Mouse (Mus musculus): ENCODE results near the gene Fmc1. TPM values are rescaled to one million over a fixed set of nuclear protein-coding genes. Genes with fewer than 3 reads are reported as not detected.

Gene Fmc1
- polyA plus RNA-seq, 1 experiment = 83.1 TPM

GRCm38 (mm10) chr6:38552636-38553000 lies 19.3 kb downstream of the Fmc1 start:
- Histone ChIP-seq H3K27me3 (ENCODE audit: control insufficient read depth, insufficient read depth, low read length) (no peaks in the 10 kb centered on the region), H3K27ac (ENCODE audit: insufficient read depth, low read length) (no peak overlapping the region), H3K4me3 (ENCODE audit: extremely low read depth, insufficient read depth, insufficient read length) (peak overlapping the region; percentile 84; the same call in 1 of the 2 replicates), H3K4me1 (ENCODE audit: control insufficient read depth, insufficient read depth, insufficient read length) (no peaks in the 10 kb centered on the region; the same call in 1 of the 2 replicates), H3K36me3 (ENCODE audit: control insufficient read depth, insufficient read depth, low read length) (peaks cover 1% of the 10 kb centered on the region; the same call in 1 of the 2 replicates)
- TF ChIP-seq POLR2A (IDR thresholded peaks at IDR 0.05; ENCODE audit: low read depth, low read length) (no peak), CTCF (IDR thresholded peaks at IDR 0.05; ENCODE audit: extremely low read depth, insufficient read depth, insufficient read length, insufficient replicate concordance) (no peak)
- DNase-seq (ENCODE audit: low read depth in 1 of 2, low spot score in 2 of 2) = no peak
- 8% methylated on average over 5 of the region's 5 CpGs for WGBS

DNA sequence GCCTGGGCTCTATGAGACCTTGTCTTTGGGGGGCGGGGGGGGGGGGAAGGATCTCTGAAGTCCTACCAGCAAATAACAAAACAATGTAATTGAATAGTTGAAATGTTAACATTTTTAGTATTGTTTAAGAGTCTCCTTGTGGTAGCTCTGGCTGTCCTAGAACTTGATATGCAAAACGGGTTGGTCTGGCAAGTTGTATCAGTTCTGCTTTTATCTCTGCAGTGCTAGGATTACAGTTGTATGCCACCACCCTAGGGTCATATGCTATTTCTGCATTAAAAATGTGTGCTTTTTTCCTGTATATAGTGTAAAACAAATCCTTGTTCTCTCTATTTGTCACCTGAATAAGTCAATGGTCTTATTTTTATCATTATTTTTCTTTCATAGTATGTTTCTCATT lies 42.8 kb downstream of the Fmc1 start:
- no peak overlapping the region for H3K27ac ChIP-seq (ENCODE audit: insufficient read depth, low read length)
- WGBS = 43% methylated on average over 2 of the region's 2 CpGs
- H3K4me3 ChIP-seq (ENCODE audit: extremely low read depth, insufficient read depth, insufficient read length) = no peak overlapping the region
- H3K27me3 ChIP-seq (ENCODE audit: control insufficient read depth, insufficient read depth, low read length) = no peaks in the 10 kb centered on the region
- peaks cover 21% of the 10 kb centered on the region for H3K36me3 ChIP-seq (ENCODE audit: control insufficient read depth, insufficient read depth, low read length)
- peak; percentile 6 to 39 for DNase-seq (ENCODE audit: low read depth in 1 of 2, low spot score in 2 of 2)
- TF ChIP-seq CTCF (IDR thresholded peaks at IDR 0.05; ENCODE audit: extremely low read depth, insufficient read depth, insufficient read length, insufficient replicate concordance) (no peak), POLR2A (IDR thresholded peaks at IDR 0.05; ENCODE audit: low read depth, low read length) (no peak)
- H3K4me1 ChIP-seq (ENCODE audit: control insufficient read depth, insufficient read depth, insufficient read length) = peaks cover 2% of the 10 kb centered on the region; the same call in 1 of the 2 replicates

DNA sequence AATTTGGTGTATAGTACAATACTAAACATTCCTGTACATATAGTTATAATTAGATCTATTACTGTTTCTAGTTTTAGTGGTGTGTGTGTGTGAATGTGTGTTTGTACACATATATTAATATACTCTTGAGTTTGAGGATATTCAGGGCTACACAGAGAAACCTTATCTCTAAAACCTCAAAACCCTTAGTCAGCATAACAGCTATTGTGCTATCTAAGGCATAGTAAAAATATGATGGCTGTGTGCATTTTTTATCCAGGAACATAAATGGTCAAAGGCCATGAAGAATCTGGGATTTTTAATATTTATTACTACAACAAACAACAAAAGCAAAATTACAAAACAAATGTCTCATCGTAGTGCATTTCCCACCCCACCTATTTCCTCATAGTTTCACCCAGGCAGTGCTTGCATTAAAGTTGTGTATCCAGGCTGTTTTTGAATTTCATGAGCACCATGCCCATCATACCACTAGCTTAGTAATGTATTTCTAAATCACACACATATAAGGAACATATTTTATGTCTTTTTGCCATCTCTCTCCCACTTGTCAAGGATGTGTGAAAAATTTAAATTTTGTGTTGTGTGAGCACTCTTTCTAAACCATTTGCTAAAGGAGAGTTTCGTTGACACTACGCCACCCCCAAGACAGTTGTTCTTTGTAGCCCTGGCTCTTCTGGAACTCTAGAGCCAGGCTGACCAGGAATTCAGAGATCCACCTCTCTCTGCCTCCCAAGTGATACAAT lies 47.0 kb downstream of the Fmc1 start:
- no peak overlapping the region for H3K27ac ChIP-seq (ENCODE audit: insufficient read depth, low read length)
- peaks cover 9% of the 10 kb centered on the region; the same call in 1 of the 2 replicates for H3K36me3 ChIP-seq (ENCODE audit: control insufficient read depth, insufficient read depth, low read length)
- DNase-seq (ENCODE audit: low read depth in 1 of 2, low spot score in 2 of 2) = no peak
- H3K4me3 ChIP-seq (ENCODE audit: extremely low read depth, insufficient read depth, insufficient read length) = no peak overlapping the region
- WGBS = 97% methylated on average over 3 of the region's 3 CpGs
- peaks cover 2% of the 10 kb centered on the region; the same call in 1 of the 2 replicates for H3K4me1 ChIP-seq (ENCODE audit: control insufficient read depth, insufficient read depth, insufficient read length)
- no peaks in the 10 kb centered on the region for H3K27me3 ChIP-seq (ENCODE audit: control insufficient read depth, insufficient read depth, low read length)
- no peak for TF ChIP-seq POLR2A (IDR thresholded peaks at IDR 0.05; ENCODE audit: low read depth, low read length)
- TF ChIP-seq CTCF (IDR thresholded peaks at IDR 0.05; ENCODE audit: extremely low read depth, insufficient read depth, insufficient read length, insufficient replicate concordance) = no peak

DNA sequence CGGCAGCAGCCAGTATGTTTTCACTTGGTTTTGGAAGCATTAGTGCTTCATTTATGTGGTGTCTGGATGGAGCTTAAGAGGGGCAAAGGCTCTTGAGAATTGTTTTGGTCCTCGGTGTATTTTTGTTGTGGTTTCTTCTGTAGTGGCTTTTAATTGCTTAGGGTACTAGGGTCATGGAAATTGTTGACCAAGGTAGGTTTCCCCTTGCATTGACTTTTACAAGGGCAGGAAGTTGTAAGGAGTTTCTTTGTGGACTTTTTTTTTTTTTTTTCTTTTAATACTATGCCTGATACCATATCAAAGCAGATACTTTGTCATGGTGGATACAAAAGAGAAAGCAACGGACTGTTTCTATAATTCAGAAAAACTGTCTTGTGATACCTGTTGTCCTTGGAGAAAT lies 48.4 kb downstream of the Fmc1 start:
- DNase-seq (ENCODE audit: low read depth in 1 of 2, low spot score in 2 of 2) = no peak
- no peak overlapping the region for H3K27ac ChIP-seq (ENCODE audit: insufficient read depth, low read length)
- H3K27me3 ChIP-seq (ENCODE audit: control insufficient read depth, insufficient read depth, low read length) = no peaks in the 10 kb centered on the region
- peaks cover 17% of the 10 kb centered on the region for H3K36me3 ChIP-seq (ENCODE audit: control insufficient read depth, insufficient read depth, low read length)
- TF ChIP-seq CTCF (IDR thresholded peaks at IDR 0.05; ENCODE audit: extremely low read depth, insufficient read depth, insufficient read length, insufficient replicate concordance) (no peak), POLR2A (IDR thresholded peaks at IDR 0.05; ENCODE audit: low read depth, low read length) (no peak)
- H3K4me1 ChIP-seq (ENCODE audit: control insufficient read depth, insufficient read depth, insufficient read length) = no peaks in the 10 kb centered on the region
- no peak overlapping the region for H3K4me3 ChIP-seq (ENCODE audit: extremely low read depth, insufficient read depth, insufficient read length)
- 37% methylated on average over 3 of the region's 3 CpGs for WGBS

Other genes with a start within 250 kb of the Fmc1 start
- gene Zc3hav1l, start 234.2 kb upstream of the Fmc1 start, polyA plus RNA-seq (2012; rRNA removed) = 1.4 and 1.5 TPM in 2 replicates
- gene Zc3hav1, start 178.9 kb upstream of the Fmc1 start, polyA plus RNA-seq (2012; rRNA removed) = 40.7 and 46.4 TPM in 2 replicates
- 0.12 and 0.22 TPM in 2 replicates for gene Ttc26, start 152.0 kb upstream of the Fmc1 start, polyA plus RNA-seq (2012; rRNA removed)
- gene Ubn2, start 99.6 kb upstream of the Fmc1 start, polyA plus RNA-seq (2012; rRNA removed) = 4.7 and 4.9 TPM in 2 replicates
- gene Luc7l2, start 17.8 kb downstream of the Fmc1 start, polyA plus RNA-seq (2012; rRNA removed) = 24.3 and 28.2 TPM in 2 replicates
- gene Klrg2, start 103.7 kb downstream of the Fmc1 start, polyA plus RNA-seq (2012; rRNA removed) = 0.07 and 0.12 TPM in 2 replicates
- 2.0 and 2.9 TPM in 2 replicates for gene Clec2l, start 129.6 kb downstream of the Fmc1 start, polyA plus RNA-seq (2012; rRNA removed)